Mouse (Mus musculus) liver, embryonic 14.5 days (tissue): ENCODE results near the gene Sytl1. TPM values are rescaled to one million over a fixed set of nuclear protein-coding genes. Genes with fewer than 3 reads are reported as not detected.

Source experiments
- ATAC-seq: fragments of 200-750 bp; cut with Nextera tagmentation; 2 replicates; pipeline ENCODE4 v1.8.0; 2017; ENCODE audit warnings: moderate number of reproducible peaks, mild to moderate bottlenecking, moderate library complexity; ENCODE audit not compliant: insufficient read depth
- DNase-seq, 3 experiments: peaks; one replicate each; pipeline ENCODE4 v3.0.0-alpha.2; 2012 to 2013; ENCODE audit warnings: low read depth in 3 of 3, low spot score in 3 of 3
- H3K27ac ChIP-seq: fragments of 300-500 bp; sonication (generic); 2 replicates; pipeline ENCODE4 v1.5.1; 2014; ENCODE audit warnings: moderate library complexity, mild to moderate bottlenecking, control low read depth, inconsistent platforms
- H3K27me3 ChIP-seq: fragments of 300-500 bp; sonication (generic); 2 replicates; pipeline ENCODE4 v1.6.1; 2014; ENCODE audit warnings: mild to moderate bottlenecking, low read length, moderate library complexity; ENCODE audit not compliant: control insufficient read depth, insufficient read depth
- H3K36me3 ChIP-seq: fragments of 300-500 bp; sonication (generic); replicated peaks from 2 replicates; pipeline ENCODE4 v1.6.1; 2014; ENCODE audit warnings: low read depth; ENCODE audit not compliant: control insufficient read depth, insufficient read depth
- H3K4me1 ChIP-seq, 2 experiments: fragments of 200-500 bp in 1 of 2; fragments of 300-500 bp in 1 of 2; sonication (generic) in 1 of 2; replicated peaks; 2 replicates each; pipeline ENCODE4 v1.6.1; 2012 to 2014; ENCODE audit warnings: antibody characterized with exemption in 1 of 2, inconsistent platforms in 1 of 2, low read length in 1 of 2; ENCODE audit not compliant: control insufficient read depth in 2 of 2, insufficient read depth in 2 of 2
- H3K4me2 ChIP-seq: fragments of 300-500 bp; sonication (generic); 2 replicates; pipeline ENCODE4 v1.6.1; 2014; ENCODE audit warnings: low read depth, mild to moderate bottlenecking, control low read depth, moderate library complexity
- H3K4me3 ChIP-seq, 2 experiments: fragments of 200-500 bp in 1 of 2; fragments of 300-500 bp in 1 of 2; sonication (generic) in 1 of 2; 2 replicates each; pipeline ENCODE4 v1.5.1; 2012 to 2014; ENCODE audit warnings: low read depth in 2 of 2, low read length in 2 of 2, mild to moderate bottlenecking in 2 of 2, control low read depth in 1 of 2, inconsistent platforms in 1 of 2, moderate library complexity in 1 of 2; ENCODE audit not compliant: insufficient read depth in 1 of 2
- H3K9ac ChIP-seq: fragments of 300-500 bp; sonication (generic); replicated peaks from 2 replicates; pipeline ENCODE4 v1.6.1; 2014; ENCODE audit warnings: mild to moderate bottlenecking, control low read depth, moderate library complexity
- H3K9me3 ChIP-seq: fragments of 300-500 bp; sonication (generic); 2 replicates; pipeline ENCODE4 v1.6.1; 2016; ENCODE audit warnings: low read length, mixed read lengths; ENCODE audit not compliant: control insufficient read depth
- CTCF ChIP-seq: IDR thresholded peaks from 2 replicates; pipeline ENCODE4 v1.5.1; 2016; ENCODE audit warnings: antibody characterized with exemption, low read depth, control low read depth
- EP300 ChIP-seq: IDR thresholded peaks from 2 replicates; pipeline ENCODE4 v1.6.1; 2016; ENCODE audit warnings: antibody characterized with exemption, low read depth
- WGBS: fragments of 180-500 bp; shearing (Covaris S2); extraction: QIAGEN DNeasy Blood & Tissue Kit; methylation state at CpG from one replicate; pipeline ENCODE4 v1.1.7; 2014; ENCODE audit not compliant: insufficient replicate concordance; 5-methylcytosine and 5-hydroxymethylcytosine counted together
- polyA plus RNA-seq, 2 experiments: library from polyadenylated mRNA; depleted of rRNA in 1 of 2; stranded (reverse) in 1 of 2; unstranded in 1 of 2; fragments of >200 nt; fragmentation: Nextera tagmentation in 1 of 2; extraction: Ambion mirVana in 1 of 2; gene quantifications; 2 replicates each; pipeline versions ENCODE4 v1.2.1 to v1.2.3; 2012 to 2014

Gene Sytl1
- polyA plus RNA-seq, 2 experiments: 0.48 to 0.52 TPM

DNA sequence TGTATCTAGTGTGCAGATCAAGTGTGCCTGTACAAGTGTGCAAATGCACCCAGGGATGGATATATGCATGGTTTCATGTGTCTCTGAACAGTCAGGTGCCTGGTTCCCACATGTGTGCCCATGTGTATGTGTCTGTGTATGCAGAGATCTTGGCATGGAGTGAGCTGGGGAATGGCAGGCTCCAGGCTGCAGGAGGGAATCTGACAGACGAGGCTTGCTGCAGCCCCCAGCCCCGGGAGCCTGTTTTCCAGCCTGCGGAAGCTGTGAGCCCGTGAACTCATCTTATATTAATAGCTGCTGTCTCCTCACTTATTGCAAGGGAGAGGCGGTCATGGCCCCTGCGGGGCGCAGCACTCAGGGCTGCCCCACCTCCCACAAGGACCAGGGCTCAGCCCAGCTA is 58.5 kb downstream of the Sytl1 start:
- Histone ChIP-seq H3K27me3 (no peaks in the 10 kb centered on the region), H3K4me3 (no peak overlapping the region), H3K9ac (no peak overlapping the region), H3K9me3 (no peaks in the 10 kb centered on the region), H3K4me1 (no peaks in the 10 kb centered on the region), H3K27ac (no peak overlapping the region), H3K4me2 (no peak overlapping the region), H3K36me3 (no peaks in the 10 kb centered on the region)
- ATAC-seq: no peak
- no peak for DNase-seq
- no peak for TF ChIP-seq CTCF
- TF ChIP-seq EP300: no peak
- 64% methylated on average over 7 of the region's 7 CpGs for WGBS

DNA sequence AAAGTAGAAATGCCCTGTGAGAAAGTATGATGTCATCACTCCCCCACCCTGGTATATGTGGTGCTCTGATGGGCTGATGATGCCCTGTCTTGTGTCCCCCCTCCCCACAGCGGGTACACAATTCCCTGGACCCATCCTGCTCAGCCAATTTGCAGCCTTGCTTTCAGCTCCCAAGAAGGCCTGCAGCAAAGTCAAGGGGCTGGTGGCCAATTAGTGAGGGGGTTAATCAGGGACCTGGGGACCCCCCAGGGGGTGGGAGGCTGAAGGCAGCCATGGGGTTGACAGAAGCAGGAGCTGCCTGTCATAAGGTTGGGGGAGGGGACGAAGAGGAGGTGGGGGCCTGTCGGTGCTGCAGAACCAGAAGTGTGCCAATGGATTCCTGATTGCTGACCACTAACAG is 59.3 kb downstream of the Sytl1 start:
- no peak overlapping the region for H3K4me3 ChIP-seq
- WGBS: 48% methylated on average over 3 of the region's 3 CpGs
- no peak overlapping the region for H3K4me2 ChIP-seq
- TF ChIP-seq EP300 (no peak), CTCF (no peak)
- no peaks in the 10 kb centered on the region for H3K36me3 ChIP-seq
- H3K9ac ChIP-seq: no peak overlapping the region
- H3K9me3 ChIP-seq: no peaks in the 10 kb centered on the region
- H3K4me1 ChIP-seq: no peaks in the 10 kb centered on the region
- ATAC-seq (no peak), DNase-seq (no peak)
- no peaks in the 10 kb centered on the region for H3K27me3 ChIP-seq
- no peak overlapping the region for H3K27ac ChIP-seq

Other genes starting within 250 kb of the Sytl1 start
- gene Wasf2, start 132.6 kb downstream of the Sytl1 start, polyA plus RNA-seq (2012; rRNA removed): 11.4 and 12.0 TPM in 2 replicates
- 31.4 and 33.9 TPM in 2 replicates for gene Wasf2, start 132.6 kb downstream of the Sytl1 start, polyA plus RNA-seq (2014; fragmentation: Nextera tagmentation; extraction: Ambion mirVana)
- 0.05 and 0.06 TPM in 2 replicates for gene Cd164l2, start 51.0 kb downstream of the Sytl1 start, polyA plus RNA-seq (2012; rRNA removed)
- not detected in 2 replicates for gene Cd164l2, start 51.0 kb downstream of the Sytl1 start, polyA plus RNA-seq (2014; fragmentation: Nextera tagmentation; extraction: Ambion mirVana)
- gene Gpr3, start 50.6 kb downstream of the Sytl1 start, polyA plus RNA-seq (2012; rRNA removed): 0.02 TPM in 1 of 2 replicates, not detected in the other
- not detected in 2 replicates for gene Gpr3, start 50.6 kb downstream of the Sytl1 start, polyA plus RNA-seq (2014; fragmentation: Nextera tagmentation; extraction: Ambion mirVana)
- gene Map3k6, start 22.3 kb downstream of the Sytl1 start, polyA plus RNA-seq (2012; rRNA removed): 2.0 and 2.4 TPM in 2 replicates
- gene Map3k6, start 22.3 kb downstream of the Sytl1 start, polyA plus RNA-seq (2014; fragmentation: Nextera tagmentation; extraction: Ambion mirVana): 1.2 and 1.5 TPM in 2 replicates
- gene Tmem222, start 14.7 kb upstream of the Sytl1 start, polyA plus RNA-seq (2012; rRNA removed): 31.6 and 35.3 TPM in 2 replicates
- gene Tmem222, start 14.7 kb upstream of the Sytl1 start, polyA plus RNA-seq (2014; fragmentation: Nextera tagmentation; extraction: Ambion mirVana): 36.4 and 38.7 TPM in 2 replicates
- 6.4 and 7.0 TPM in 2 replicates for gene Wdtc1, start 90.4 kb upstream of the Sytl1 start, polyA plus RNA-seq (2012; rRNA removed)
- 7.3 and 9.1 TPM in 2 replicates for gene Wdtc1, start 90.4 kb upstream of the Sytl1 start, polyA plus RNA-seq (2014; fragmentation: Nextera tagmentation; extraction: Ambion mirVana)
- 6.7 and 7.6 TPM in 2 replicates for gene Slc9a1, start 106.6 kb upstream of the Sytl1 start, polyA plus RNA-seq (2012; rRNA removed)
- gene Slc9a1, start 106.6 kb upstream of the Sytl1 start, polyA plus RNA-seq (2014; fragmentation: Nextera tagmentation; extraction: Ambion mirVana): 2.1 and 2.3 TPM in 2 replicates
- gene Tent5b, start 217.0 kb upstream of the Sytl1 start, polyA plus RNA-seq (2012; rRNA removed): 0.02 and 0.05 TPM in 2 replicates
- not detected in 2 replicates for gene Tent5b, start 217.0 kb upstream of the Sytl1 start, polyA plus RNA-seq (2014; fragmentation: Nextera tagmentation; extraction: Ambion mirVana)
- 0.04 TPM in 1 of 2 replicates, not detected in the other for gene Trnp1, start 235.4 kb upstream of the Sytl1 start, polyA plus RNA-seq (2012; rRNA removed)
- not detected in 2 replicates for gene Trnp1, start 235.4 kb upstream of the Sytl1 start, polyA plus RNA-seq (2014; fragmentation: Nextera tagmentation; extraction: Ambion mirVana)